Mouse (Mus musculus) layer of hippocampus, postnatal 36 days (tissue): Measurements from ENCODE around the gene Dolpp1. TPM values are rescaled to one million over a fixed set of nuclear protein-coding genes. Genes with fewer than 3 reads are reported as not detected.

Experiments
- DNase-seq, 2 experiments: peaks; one replicate each; pipeline ENCODE4 v3.0.0; 2022
- microRNA-seq, 2 experiments: library from miRNA; unstranded; fragments of <30 nt; microRNA quantifications; one replicate each; pipeline ENCODE4 v1.2.0; 2021
- total RNA-seq, 2 experiments: library from RNA; stranded (reverse); gene quantifications; 2 replicates each; pipeline ENCODE4 v1.2.3; 2021

The Dolpp1 gene
- total RNA-seq, 2 experiments from 2014 or later: 26.8 to 28.6 TPM

GRCm38 (mm10) chr2:30441518-30442497 lies 49.8 kb downstream of the Dolpp1 start:
- peak; percentile 61 to 68 for DNase-seq

- DNase-seq: no peak
Measured at GRCm38 (mm10) chr2:30442498-30442890, 50.4 kb downstream of the Dolpp1 start.

DNA sequence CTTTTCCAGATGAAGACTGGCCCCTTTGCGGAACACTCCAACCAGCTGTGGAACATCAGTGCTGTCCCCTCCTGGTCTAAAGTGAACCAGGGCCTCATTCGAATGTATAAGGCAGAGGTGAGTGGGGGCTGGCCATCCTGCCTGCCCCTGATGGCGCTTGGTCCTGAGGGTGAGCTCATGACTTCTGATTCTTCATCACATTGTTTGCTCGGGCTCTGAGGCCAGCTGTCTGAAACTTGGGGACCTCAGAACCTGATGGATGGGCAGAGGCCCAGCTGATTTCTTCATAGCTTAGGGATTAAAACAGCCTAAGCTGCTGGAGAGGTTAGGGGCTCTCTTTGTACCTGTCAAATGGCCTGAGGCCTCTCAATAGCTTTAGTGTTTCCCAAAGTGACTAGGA lies 51.2 kb downstream of the Dolpp1 start:
- DNase-seq: no peak

GRCm38 (mm10) chr2:30444006-30444405 lies 52.0 kb downstream of the Dolpp1 start:
- DNase-seq: no peak

DNA sequence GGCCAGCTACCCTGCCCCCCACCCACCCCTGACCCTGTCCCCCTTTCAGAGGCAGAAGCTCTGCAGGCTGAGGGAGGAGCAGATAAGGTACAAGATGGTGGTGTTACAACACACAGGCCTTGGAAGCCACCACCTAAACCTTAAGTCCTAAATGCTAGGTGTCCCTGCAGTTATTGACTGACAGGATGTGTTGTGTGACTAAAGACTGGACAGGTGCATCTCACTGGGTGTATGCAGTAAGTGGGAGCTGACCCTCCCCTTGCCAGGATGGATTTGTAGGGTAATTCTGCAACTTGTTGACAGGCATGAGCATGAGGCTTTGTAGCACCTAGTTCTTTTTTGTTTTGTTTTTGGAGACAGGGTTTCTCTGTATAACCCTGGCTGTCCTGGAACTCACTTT lies 52.4 kb downstream of the Dolpp1 start:
- DNase-seq: no peak

DNA sequence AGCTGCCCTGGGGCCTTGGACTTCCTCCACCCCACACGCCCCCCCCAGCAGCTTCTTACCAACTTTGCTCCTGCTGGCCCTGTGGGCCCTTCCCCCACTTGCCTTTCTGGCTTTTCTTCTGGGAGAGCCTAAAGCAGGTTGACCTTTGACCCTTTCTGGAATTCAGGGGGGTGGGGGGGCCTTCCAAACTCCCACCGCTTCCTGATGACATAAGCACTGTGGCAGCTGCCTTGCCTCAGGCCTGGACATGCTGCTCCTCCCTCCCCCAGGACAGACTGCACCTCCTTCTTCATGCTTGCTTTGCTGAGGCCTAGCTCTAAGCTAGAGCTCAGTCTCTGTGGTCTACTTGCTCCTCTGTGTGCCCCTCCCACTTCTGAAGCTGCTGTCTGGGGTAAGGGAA lies 53.3 kb downstream of the Dolpp1 start:
- no peak for DNase-seq

- no peak for DNase-seq
Measured at GRCm38 (mm10) chr2:30446891-30447826, 55.1 kb downstream of the Dolpp1 start.

DNA sequence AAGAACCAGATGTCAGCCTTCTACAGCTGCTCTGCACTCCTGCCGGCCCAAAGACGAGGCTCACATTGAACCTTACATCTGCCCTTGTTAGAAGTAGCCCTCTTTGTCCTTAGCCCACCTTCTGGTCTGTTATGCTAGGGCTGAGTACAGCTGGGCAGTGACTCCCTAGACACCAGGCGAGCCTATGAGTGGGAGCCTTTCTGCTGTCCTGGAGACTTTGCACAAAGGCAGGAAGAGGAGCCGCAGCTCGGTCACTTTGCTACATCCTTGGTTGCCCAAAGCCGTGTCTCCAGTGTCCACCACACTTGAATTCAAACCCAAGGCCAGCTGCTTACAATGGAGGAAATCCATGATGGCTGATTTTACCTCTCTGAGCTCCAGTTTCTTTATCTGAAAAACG lies 56.3 kb downstream of the Dolpp1 start:
- no peak for DNase-seq

Small RNA genes within 50 kb of the gene (microRNA-seq; reads per million reads assigned to microRNA genes)
- gene Gm47292: 0 reads per million in 2 experiments

Other genes with a start within 250 kb of the Dolpp1 start
- 10 to 100 TPM; 21.3 to 21.9 TPM for gene Endog, start 220.8 kb upstream of the Dolpp1 start, total RNA-seq
- 10 to 100 TPM; 34.5 to 37.2 TPM for gene Spout1, start 213.8 kb upstream of the Dolpp1 start, total RNA-seq
- gene Kyat1, start 186.4 kb upstream of the Dolpp1 start, total RNA-seq: 10 to 100 TPM; 16.0 to 16.2 TPM
- gene Lrrc8a, start 154.5 kb upstream of the Dolpp1 start, total RNA-seq: 10 to 100 TPM; 52.4 to 57.5 TPM
- gene Gm28035, start 151.7 kb upstream of the Dolpp1 start, total RNA-seq: 10 to 100 TPM in 1 of 2 experiments, 1 to 10 TPM in 1; 9.2 to 11.1 TPM
- gene Phyhd1, start 126.1 kb upstream of the Dolpp1 start, total RNA-seq: 10 to 100 TPM; 16.8 to 21.9 TPM
- not detected for gene Gm28038, start 111.2 kb upstream of the Dolpp1 start, total RNA-seq
- 10 to 100 TPM; 20.9 to 22.2 TPM for gene Dolk, start 105.9 kb upstream of the Dolpp1 start, total RNA-seq
- 10 to 100 TPM; 21.1 to 23.4 TPM for gene Nup188, start 105.9 kb upstream of the Dolpp1 start, total RNA-seq
- 100 to 1,000 TPM; 255 to 284 TPM for gene Sh3glb2, start 32.9 kb upstream of the Dolpp1 start, total RNA-seq
- 100 to 1,000 TPM; 108 to 121 TPM for gene Miga2, start 28.0 kb upstream of the Dolpp1 start, total RNA-seq
- gene Crat, start 23.6 kb downstream of the Dolpp1 start, total RNA-seq: 10 to 100 TPM; 42.5 to 46.1 TPM
- gene Ptpa, start 23.8 kb downstream of the Dolpp1 start, total RNA-seq: 100 to 1,000 TPM; 166 to 168 TPM
- 10 to 100 TPM; 10.4 to 12.7 TPM for gene Ier5l, start 82.0 kb downstream of the Dolpp1 start, total RNA-seq
- 1 to 10 TPM; 3.5 to 4.0 TPM for gene Cstad, start 202.8 kb downstream of the Dolpp1 start, total RNA-seq